Mouse (Mus musculus) kidney, embryonic 16.5 days (tissue): Measurements from ENCODE around the gene Ap4s1. TPM values are rescaled to one million over a fixed set of nuclear protein-coding genes. Genes with fewer than 3 reads are reported as not detected.

Experiments
- ATAC-seq: fragments of 200-750 bp; cut with Nextera tagmentation; 2 replicates; pipeline ENCODE4 v1.8.0; 2017; ENCODE audit warnings: moderate TSS enrichment; ENCODE audit not compliant: low FRiP score, low TSS enrichment
- H3K27ac ChIP-seq: fragments of 300-500 bp; sonication (generic); 2 replicates; pipeline ENCODE4 v1.5.1; 2014; ENCODE audit warnings: low read length
- H3K27me3 ChIP-seq: fragments of 300-500 bp; sonication (generic); 2 replicates; pipeline ENCODE4 v1.6.1; 2014; ENCODE audit warnings: low read length, control low read depth, mixed read lengths; ENCODE audit not compliant: insufficient read depth
- H3K36me3 ChIP-seq: fragments of 300-500 bp; sonication (generic); 2 replicates; pipeline ENCODE4 v1.6.1; 2014; ENCODE audit warnings: low read length, control low read depth, mixed read lengths; ENCODE audit not compliant: insufficient read depth
- H3K4me1 ChIP-seq: fragments of 300-500 bp; sonication (generic); 2 replicates; pipeline ENCODE4 v1.6.1; 2014; ENCODE audit warnings: low read length, control low read depth, mixed read lengths; ENCODE audit not compliant: insufficient read depth
- H3K4me2 ChIP-seq: fragments of 300-500 bp; sonication (generic); replicated peaks from 2 replicates; pipeline ENCODE4 v1.6.1; 2014; ENCODE audit warnings: low read depth, low read length
- H3K4me3 ChIP-seq: fragments of 300-500 bp; sonication (generic); 2 replicates; pipeline ENCODE4 v1.5.1; 2014; ENCODE audit warnings: mild to moderate bottlenecking, low read length
- H3K9ac ChIP-seq: fragments of 300-500 bp; sonication (generic); replicated peaks from 2 replicates; pipeline ENCODE4 v1.6.1; 2014; ENCODE audit warnings: low read length
- H3K9me3 ChIP-seq: fragments of 300-500 bp; sonication (generic); 2 replicates; pipeline ENCODE4 v1.6.1; 2016; ENCODE audit warnings: low read length, control low read depth
- WGBS: fragments of 180-500 bp; shearing (Covaris S2); extraction: QIAGEN DNeasy Blood & Tissue Kit; methylation state at CpG from one replicate; pipeline ENCODE4 v1.1.7; 2014; 5-methylcytosine and 5-hydroxymethylcytosine counted together
- polyA plus RNA-seq: library from polyadenylated mRNA; unstranded; fragments of >200 nt; fragmentation: Nextera tagmentation; extraction: Ambion mirVana; gene quantifications from 2 replicates; pipeline ENCODE4 v1.2.1, GENCODE M21; 2015

Gene Ap4s1
- polyA plus RNA-seq, 1 experiment from 2014 or later: 30.0 TPM

GRCm38 (mm10) chr12:51755938-51756598, 65.2 kb downstream of the Ap4s1 start:
- Histone ChIP-seq H3K36me3 (peaks cover 61% of the 10 kb centered on the region), H3K4me2 (no peak overlapping the region), H3K4me3 (no peak overlapping the region), H3K9ac (no peak overlapping the region), H3K27me3 (no peaks in the 10 kb centered on the region), H3K9me3 (no peaks in the 10 kb centered on the region), H3K27ac (no peak overlapping the region), H3K4me1 (no peaks in the 10 kb centered on the region)
- ATAC-seq: no peak
- 94% methylated on average over 12 of the region's 12 CpGs for WGBS

GRCm38 (mm10) chr12:51756599-51756961, 65.7 kb downstream of the Ap4s1 start:
- Histone ChIP-seq H3K27ac (no peak overlapping the region), H3K9ac (no peak overlapping the region), H3K4me1 (no peaks in the 10 kb centered on the region), H3K27me3 (no peaks in the 10 kb centered on the region), H3K4me2 (no peak overlapping the region), H3K4me3 (no peak overlapping the region), H3K9me3 (no peaks in the 10 kb centered on the region), H3K36me3 (peaks cover 58% of the 10 kb centered on the region)
- no peak for ATAC-seq

- ATAC-seq: no peak
These were observed 68.5 kb downstream of the Ap4s1 start for GRCm38 (mm10) chr12:51759374-51759773.

DNA sequence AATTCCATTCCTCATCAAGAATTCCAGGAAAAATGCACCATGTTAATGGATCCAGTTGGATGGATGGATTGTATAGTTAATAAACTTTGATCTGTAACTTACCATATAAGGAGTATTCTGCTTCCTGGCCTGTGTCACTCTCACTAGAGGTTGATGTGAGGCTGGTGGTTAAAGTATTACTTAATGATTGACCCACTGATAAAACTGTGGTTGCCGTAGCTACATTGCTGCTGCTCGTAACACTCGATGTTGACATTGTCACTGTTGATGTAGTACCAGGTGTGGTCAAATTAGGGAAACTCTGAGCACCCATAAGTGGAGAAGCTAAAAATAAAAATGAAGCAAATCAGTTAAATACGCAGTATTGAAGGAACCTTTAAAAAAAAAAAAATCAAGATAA, 76.6 kb downstream of the Ap4s1 start:
- Histone ChIP-seq H3K4me3 (no peak overlapping the region), H3K4me2 (no peak overlapping the region), H3K9ac (no peak overlapping the region), H3K36me3 (peaks cover 53% of the 10 kb centered on the region), H3K27ac (no peak overlapping the region), H3K4me1 (no peaks in the 10 kb centered on the region), H3K27me3 (no peaks in the 10 kb centered on the region), H3K9me3 (no peaks in the 10 kb centered on the region)
- 81% methylated on average over 4 of the region's 4 CpGs for WGBS
- no peak for ATAC-seq

More at GRCm38 (mm10) chr12:51759374-51759773, 68.5 kb downstream of the Ap4s1 start:
- WGBS: 74% methylated on average over 3 of the region's 3 CpGs
- no peak overlapping the region for H3K4me2 ChIP-seq
- H3K9ac ChIP-seq: no peak overlapping the region
- H3K36me3 ChIP-seq: peaks cover 58% of the 10 kb centered on the region
- H3K9me3 ChIP-seq: no peaks in the 10 kb centered on the region
- H3K4me1 ChIP-seq: no peaks in the 10 kb centered on the region
- no peaks in the 10 kb centered on the region for H3K27me3 ChIP-seq
- no peak overlapping the region for H3K4me3 ChIP-seq
- H3K27ac ChIP-seq: no peak overlapping the region

DNA sequence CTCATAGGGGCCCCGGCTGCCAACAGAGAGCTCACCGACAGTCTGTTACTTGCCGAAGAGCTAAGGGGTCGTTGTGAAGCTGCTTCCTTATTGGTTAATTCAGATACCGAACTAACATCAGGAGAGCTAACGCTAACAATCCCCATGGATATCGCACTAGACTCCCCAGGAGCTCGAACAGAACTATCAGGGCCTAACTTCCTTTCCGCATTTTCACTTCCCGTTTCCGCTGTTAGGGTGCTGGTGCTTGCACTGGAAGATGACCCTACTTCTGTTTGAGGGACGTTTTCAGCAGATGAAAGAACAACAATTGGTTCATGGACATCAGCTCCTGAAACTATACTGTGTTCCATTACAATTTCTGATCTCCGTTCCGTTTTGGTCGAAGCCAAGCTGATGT, 77.9 kb downstream of the Ap4s1 start:
- no peak overlapping the region for H3K9ac ChIP-seq
- H3K27ac ChIP-seq: no peak overlapping the region
- no peak overlapping the region for H3K4me2 ChIP-seq
- H3K9me3 ChIP-seq: no peaks in the 10 kb centered on the region
- H3K4me3 ChIP-seq: no peak overlapping the region
- WGBS: 94% methylated on average over 15 of the region's 15 CpGs
- ATAC-seq: no peak
- H3K4me1 ChIP-seq: no peaks in the 10 kb centered on the region
- no peaks in the 10 kb centered on the region for H3K27me3 ChIP-seq
- peaks cover 49% of the 10 kb centered on the region for H3K36me3 ChIP-seq

DNA sequence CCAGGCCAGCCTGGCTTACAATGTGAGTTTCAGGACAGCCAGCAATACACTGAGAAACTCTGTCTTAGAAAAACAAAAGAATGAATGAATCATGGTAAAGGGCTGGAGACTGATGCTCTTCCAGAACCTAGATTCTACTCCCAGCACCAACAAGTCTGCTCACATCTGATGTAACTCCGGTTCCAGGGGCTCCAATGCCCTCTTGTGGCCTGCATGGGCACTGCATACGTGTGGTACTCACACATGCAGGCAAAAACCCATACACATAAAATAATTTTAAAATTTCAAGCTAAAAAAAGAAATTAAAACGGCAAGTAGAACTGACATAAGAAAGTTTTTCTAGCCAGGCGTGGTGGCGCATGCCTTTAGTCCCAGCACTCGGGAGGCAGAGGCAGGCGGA, 94.0 kb downstream of the Ap4s1 start:
- H3K27ac ChIP-seq: no peak overlapping the region
- no peak overlapping the region for H3K9ac ChIP-seq
- no peak overlapping the region for H3K4me3 ChIP-seq
- no peaks in the 10 kb centered on the region for H3K9me3 ChIP-seq
- H3K4me2 ChIP-seq: no peak overlapping the region
- 94% methylated on average over 7 of the region's 7 CpGs for WGBS
- peaks cover 62% of the 10 kb centered on the region for H3K36me3 ChIP-seq
- ATAC-seq: no peak
- no peaks in the 10 kb centered on the region for H3K4me1 ChIP-seq
- no peaks in the 10 kb centered on the region for H3K27me3 ChIP-seq

Other genes with a start within 250 kb of the Ap4s1 start
- 1.6 TPM in 2 replicates for gene Coch, start 97.7 kb upstream of the Ap4s1 start, polyA plus RNA-seq
- 38.5 and 41.8 TPM in 2 replicates for gene Strn3, start 864 bp downstream of the Ap4s1 start, polyA plus RNA-seq
- 37.3 and 41.8 TPM in 2 replicates for gene Hectd1, start 138.5 kb downstream of the Ap4s1 start, polyA plus RNA-seq